9 mouse cellular contexts compared by ENCODE assay signal in genomic region chr3:107038661-107039223, GRCm38 (mm10). TPM values are rescaled to one million over a fixed set of nuclear protein-coding genes. Genes with fewer than 3 reads are reported as not detected.
DNase-seq lines count a peak whose midpoint lies in the region; ATAC-seq lines count a peak whose summit lies in the region.
"Had no signal": no experiment of that assay in that cellular context is flagged by ENCODE, and none has a peak within 500 bp of the region (broad histone marks: within the 10 kb centered on the region; RNA-seq: fewer than 3 reads in every experiment).

No protein-coding gene starts in this region.

- peak overlapping the region; percentile 22; the same call in 1 of the 2 replicates for H3K4me2 ChIP-seq in heart, embryonic 15.5 days
- H3K4me2 ChIP-seq in hindbrain, embryonic 16.5 days (ENCODE audit: low read length): peak overlapping the region; percentile 83

- peaks cover 31% of the 10 kb centered on the region for H3K27me3 ChIP-seq in heart, embryonic 15.5 days
- H3K27me3 ChIP-seq in hindbrain, embryonic 16.5 days (replicated peaks; ENCODE audit: control insufficient read depth, insufficient read depth, low read length): no peaks in the 10 kb centered on the region

- WGBS in heart, embryonic 15.5 days: 44% methylated on average over 10 of the region's 10 CpGs
- WGBS in hindbrain, embryonic 16.5 days: 16% methylated on average over 10 of the region's 10 CpGs

- peaks cover 16% of the 10 kb centered on the region for H3K4me1 ChIP-seq in heart, embryonic 15.5 days (replicated peaks)
- H3K4me1 ChIP-seq in hindbrain, embryonic 16.5 days (ENCODE audit: control insufficient read depth, insufficient read depth, low read depth, low read length): peaks cover 23% of the 10 kb centered on the region

- no peaks in the 10 kb centered on the region for H3K36me3 ChIP-seq in heart, embryonic 15.5 days
- H3K36me3 ChIP-seq in hindbrain, embryonic 16.5 days (ENCODE audit: control insufficient read depth, insufficient read depth, low read length): peaks cover 2% of the 10 kb centered on the region; the same call in 1 of the 2 replicates
- H3K36me3 ChIP-seq: G1E had no signal

- peak overlapping the region; percentile 14 for H3K4me3 ChIP-seq in heart, embryonic 15.5 days
- peak overlapping the region; percentile 86 for H3K4me3 ChIP-seq in hindbrain, embryonic 16.5 days (ENCODE audit: low read length)

- ATAC-seq in heart, embryonic 15.5 days (replicated peaks; ENCODE audit: insufficient number of reproducible peaks, insufficient read depth, low FRiP score, low read depth): no peak
- 0 out of 2 replicates have a peak, but pooled peaks have one; percentile 6 for ATAC-seq in hindbrain, embryonic 16.5 days
- 0 out of 2 replicates have a peak, but pooled peaks have one; percentile 4 for ATAC-seq in megakaryocyte-erythroid progenitor cell, adult 5-6 weeks (replicated peaks; ENCODE audit: low FRiP score, low TSS enrichment, poor library complexity, severe bottlenecking)

- no peaks in the 10 kb centered on the region for H3K9me3 ChIP-seq in heart, embryonic 15.5 days (replicated peaks)
- H3K9me3 ChIP-seq in hindbrain, embryonic 16.5 days (ENCODE audit: control insufficient read depth, low read length): no peaks in the 10 kb centered on the region

- intact Hi-C loops in heart, postnatal 36 days (cut with DNase I): no loop called here

- H3K9ac ChIP-seq in heart, embryonic 15.5 days: no peak overlapping the region
- no peak overlapping the region for H3K9ac ChIP-seq in hindbrain, embryonic 16.5 days (ENCODE audit: low read depth, low read length)

- DNase-seq in heart, postnatal 36 days: no peak
- peak; percentile 35 for DNase-seq in embryo, embryonic 10 days (ENCODE audit: low spot score)
- DNase-seq in right cerebral cortex, postnatal 4 days: peak; percentile 53
- no peak for DNase-seq in urinary bladder, postnatal 14 days (ENCODE audit: low spot score)
- no peak for DNase-seq in adrenal gland, postnatal 36 days

- H3K27ac ChIP-seq in heart, embryonic 15.5 days: no peak overlapping the region
- 0 out of 2 replicates have a peak overlapping the region, but pooled peaks have one; percentile 31 for H3K27ac ChIP-seq in hindbrain, embryonic 16.5 days (ENCODE audit: low read depth, low read length)

RNA-seq across cellular contexts. Expression of gene Kcna3, which starts 2.8 kb away (rescaled TPM):
- 0.71 and 2.5 TPM in 2 replicates for polyA plus RNA-seq in heart, embryonic 15.5 days (2015; fragmentation: Nextera tagmentation; extraction: Ambion mirVana)
- under 1 TPM; 0.31 to 0.57 TPM for total RNA-seq in heart, postnatal 36 days (2021)
- polyA plus RNA-seq in hindbrain, embryonic 16.5 days (2015; fragmentation: Nextera tagmentation; extraction: Ambion mirVana): 10.3 and 11.3 TPM in 2 replicates
- total RNA-seq in megakaryocyte-erythroid progenitor cell, adult 5-6 weeks (2014; fragmentation: Nextera tagmentation): 7.5 and 9.6 TPM in 2 replicates
- total RNA-seq in megakaryocyte-erythroid progenitor cell, adult 5-6 weeks (2017): 6.0 and 7.4 TPM in 2 replicates
- total RNA-seq in adrenal gland, postnatal 36 days (2021): under 1 TPM; 0.56 to 0.72 TPM
- total RNA-seq: G1E had no signal
- polyA plus RNA-seq: G1E had no signal

Comparison
In these comparisons a context has a peak if more than half of its experiments do, and no peak if none do; other contexts are left out.
1. DNase-seq: peak in embryo, embryonic 10 days (single experiment) and right cerebral cortex, postnatal 4 days (single experiment); none in heart, postnatal 36 days (0 of 2), urinary bladder, postnatal 14 days (single experiment) and adrenal gland, postnatal 36 days (0 of 2).
2. RNA of gene Kcna3, which starts 2.8 kb away (total RNA-seq): 6.0 to 9.6 TPM in megakaryocyte-erythroid progenitor cell, adult 5-6 weeks; 0.56 to 0.72 TPM in adrenal gland, postnatal 36 days and 0.31 to 0.57 TPM in heart, postnatal 36 days; every median in the first group is over 4 times any median in the second.